Mouse (Mus musculus) urinary bladder, postnatal 25 days (tissue): Measurements from ENCODE around the gene Bbs1.
"Not testable (repeated sequence)": the region's sequence is repeated elsewhere in the genome, so short reads cannot be mapped to it uniquely, and the experiment has no call there.

Source experiments
- DNase-seq: peaks from one replicate; pipeline ENCODE4 v3.0.0; 2022; ENCODE audit warnings: low spot score

The Bbs1 gene

GRCm38 (mm10) chr19:4883961-4884360 lies 22.5 kb downstream of the Bbs1 start:
- DNase-seq, result no peak

GRCm38 (mm10) chr19:4879324-4879703 lies 27.1 kb downstream of the Bbs1 start:
- DNase-seq, result no peak

DNA sequence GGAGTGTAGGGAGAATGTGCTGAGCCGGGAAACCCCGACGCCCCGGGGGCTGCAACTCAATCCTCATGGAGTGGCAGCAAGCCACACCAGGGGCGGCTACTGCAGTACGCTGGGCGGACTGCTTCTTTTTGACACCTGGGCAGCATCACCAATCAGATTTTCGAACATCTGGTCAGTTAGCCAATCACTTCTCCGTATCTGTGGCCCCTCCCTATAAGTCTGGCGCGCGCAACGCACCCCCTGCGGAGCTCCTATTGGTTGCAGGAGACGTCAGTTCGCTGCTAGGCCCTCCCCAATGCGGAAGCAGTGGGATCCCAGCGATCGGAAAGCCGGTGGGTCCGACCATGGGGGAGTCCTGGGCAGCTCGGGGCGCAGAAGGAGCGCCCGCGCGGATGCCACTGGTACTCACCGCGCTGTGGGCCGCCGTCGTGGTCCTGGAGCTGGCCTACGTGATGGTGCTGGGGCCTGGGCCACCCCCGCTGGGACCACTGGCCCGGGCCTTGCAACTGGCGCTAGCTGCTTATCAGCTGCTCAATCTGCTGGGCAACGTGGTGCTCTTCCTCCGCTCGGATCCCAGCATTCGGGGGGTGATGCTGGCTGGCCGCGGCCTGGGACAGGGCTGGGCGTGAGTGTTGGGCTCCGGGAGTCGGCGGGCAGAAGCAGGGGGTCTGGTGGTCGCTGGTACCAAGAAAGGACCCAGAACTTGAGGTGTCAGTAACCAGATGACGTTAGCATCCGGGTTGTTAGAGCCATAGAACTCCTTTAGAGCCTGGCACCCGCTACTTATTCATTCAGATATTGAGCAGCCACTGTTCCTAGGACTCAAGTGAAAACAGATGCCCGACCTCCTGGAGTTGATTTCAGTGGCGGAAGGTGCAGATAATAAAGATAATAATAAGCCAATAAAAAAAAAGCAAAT lies 27.8 kb downstream of the Bbs1 start, which contains the start of gene Zdhhc24:
Zdhhc24 (plus strand) TSS at position 264 of the 919 bp plus-strand sequence.
- peak; percentile 96 for DNase-seq

- DNase-seq, result peak; percentile 15
These were observed 28.6 kb downstream of the Bbs1 start, which contains the start of gene Actn3 for GRCm38 (mm10) chr19:4877785-4878184. TSS of gene Actn3 (minus strand) at chr19:4877909.

DNA sequence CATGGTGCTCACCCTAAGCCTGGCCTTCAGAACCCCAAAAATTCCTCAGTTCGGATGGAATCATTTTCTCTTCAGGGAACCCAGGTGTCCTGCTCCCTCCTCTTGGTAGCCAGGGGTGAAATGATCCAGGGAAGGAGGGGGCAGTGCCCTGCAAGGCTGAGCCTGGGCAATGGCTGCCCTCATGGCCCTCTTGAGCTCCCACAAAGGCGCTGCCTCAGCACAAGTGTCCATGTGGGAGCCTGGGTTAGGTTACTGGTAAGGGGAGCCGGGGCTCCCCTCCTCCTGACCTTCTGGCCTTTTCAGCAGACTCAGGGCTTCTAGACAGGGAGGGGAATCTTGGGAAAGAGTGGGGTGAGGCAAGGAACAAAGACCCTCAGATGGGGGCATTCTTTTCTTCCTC lies 29.7 kb downstream of the Bbs1 start:
- DNase-seq, result no peak

- no peak for DNase-seq
These were observed 30.2 kb downstream of the Bbs1 start for GRCm38 (mm10) chr19:4876241-4876640.

DNA sequence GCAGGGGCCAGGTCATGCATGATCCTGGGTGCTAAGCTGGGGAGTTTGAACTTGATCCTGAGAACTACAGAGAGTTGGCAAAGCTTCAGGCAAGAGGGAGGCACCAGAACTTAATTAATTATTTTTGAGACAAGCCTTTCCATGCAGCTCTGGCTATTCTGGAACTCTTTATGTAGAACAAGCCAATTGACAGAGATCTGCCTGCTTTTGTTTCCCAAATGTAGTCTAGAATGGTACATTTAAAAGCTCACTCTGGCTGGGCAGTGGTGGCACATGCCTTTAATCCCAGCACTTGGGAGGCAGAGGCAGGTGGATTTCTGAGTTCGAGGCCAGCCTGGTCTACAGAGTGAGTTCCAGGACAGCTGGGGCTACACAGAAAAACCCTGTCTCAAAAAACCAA lies 31.8 kb downstream of the Bbs1 start:
- DNase-seq, result not testable (repeated sequence)

GRCm38 (mm10) chr19:4865147-4865546 lies 41.3 kb downstream of the Bbs1 start:
- DNase-seq, result no peak

GRCm38 (mm10) chr19:4863048-4863447 lies 43.4 kb downstream of the Bbs1 start:
- DNase-seq, result no peak

GRCm38 (mm10) chr19:4859081-4859480 lies 47.3 kb downstream of the Bbs1 start:
- no peak for DNase-seq

DNA sequence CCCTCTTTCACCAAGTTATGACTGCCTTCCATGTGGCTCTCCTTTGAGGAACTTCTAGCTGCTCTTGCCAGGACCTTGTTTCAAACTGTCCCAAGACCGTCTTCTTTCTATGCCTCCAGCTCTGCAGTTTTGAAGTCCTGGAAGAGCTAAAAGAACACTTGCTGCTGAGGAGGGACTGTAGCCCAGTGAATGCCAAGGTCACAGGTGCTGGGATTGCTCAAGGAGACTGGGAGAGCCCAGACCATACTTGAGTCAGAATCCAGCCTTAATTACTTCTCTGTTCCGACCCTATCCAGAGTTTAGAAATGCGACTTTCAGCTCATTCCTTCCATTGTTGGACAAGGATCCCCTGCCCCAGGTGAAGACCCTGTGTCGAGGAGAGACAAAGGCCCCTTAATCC lies 50.5 kb downstream of the Bbs1 start:
- no peak for DNase-seq

DNA sequence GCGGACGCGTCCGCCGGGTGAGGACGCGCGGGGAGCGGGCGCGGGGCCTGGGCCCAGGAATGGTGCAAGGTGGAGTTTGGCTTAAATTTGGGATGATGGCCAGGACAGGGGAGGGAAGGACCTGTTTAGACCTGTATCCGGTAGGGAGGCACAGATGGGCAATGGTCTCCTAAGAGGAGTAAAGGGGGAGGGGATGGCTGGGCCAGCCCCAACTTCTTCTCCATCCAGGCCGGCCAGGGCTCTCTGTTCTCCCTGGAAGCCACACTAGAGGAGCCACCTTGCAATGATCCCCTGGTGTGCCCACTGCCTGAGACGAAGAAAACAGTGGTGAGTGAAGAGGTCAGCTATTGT lies 51.0 kb downstream of the Bbs1 start:
- no peak for DNase-seq

DNA sequence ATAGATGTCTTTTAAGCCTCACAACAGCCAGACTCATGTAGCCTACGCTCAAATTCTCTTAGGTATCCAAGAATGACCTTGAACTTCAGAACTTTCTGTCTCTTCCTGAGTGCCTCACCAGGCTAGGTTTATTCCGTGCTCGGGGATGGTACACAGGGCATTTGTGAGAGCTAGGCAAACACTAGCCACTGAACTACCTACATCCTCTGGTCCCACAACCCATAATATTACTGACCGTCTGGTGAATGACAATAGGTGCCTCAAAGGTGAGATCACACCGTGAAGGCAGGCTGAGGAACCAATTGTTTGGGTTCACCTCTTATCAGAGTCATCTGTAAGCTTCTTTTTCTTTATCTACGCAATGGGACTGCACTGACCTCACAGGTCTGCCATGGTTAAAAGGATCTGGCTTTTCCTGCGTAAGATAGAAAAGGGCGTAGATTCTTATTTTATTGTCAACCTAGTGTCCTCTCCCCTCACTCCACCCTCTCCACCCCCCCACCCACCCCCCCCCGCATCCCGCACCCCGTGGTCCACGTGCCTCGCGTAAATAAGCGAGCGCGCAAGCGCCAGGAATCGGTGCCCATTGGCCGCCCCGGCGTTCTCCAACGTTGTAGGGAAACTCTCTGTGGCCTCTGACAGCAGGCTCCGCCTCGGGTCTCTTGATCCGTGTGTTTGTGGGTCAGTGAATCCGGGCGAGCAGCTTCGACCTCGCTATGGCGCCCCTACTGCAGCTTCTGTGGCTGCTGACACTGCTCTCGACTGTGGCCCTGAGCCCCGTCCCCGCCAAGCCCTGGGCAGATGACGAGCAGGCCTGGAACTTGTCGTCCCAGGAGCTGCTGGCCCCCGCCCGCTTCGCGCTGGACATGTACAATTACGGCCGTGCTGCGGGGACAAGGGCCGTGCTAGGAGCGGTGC lies 51.6 kb downstream of the Bbs1 start, which contains the start of gene Ctsf:
Ctsf (plus strand) TSS at position 579 of the 918 bp plus-strand sequence.
- peak; percentile 77 for DNase-seq

DNA sequence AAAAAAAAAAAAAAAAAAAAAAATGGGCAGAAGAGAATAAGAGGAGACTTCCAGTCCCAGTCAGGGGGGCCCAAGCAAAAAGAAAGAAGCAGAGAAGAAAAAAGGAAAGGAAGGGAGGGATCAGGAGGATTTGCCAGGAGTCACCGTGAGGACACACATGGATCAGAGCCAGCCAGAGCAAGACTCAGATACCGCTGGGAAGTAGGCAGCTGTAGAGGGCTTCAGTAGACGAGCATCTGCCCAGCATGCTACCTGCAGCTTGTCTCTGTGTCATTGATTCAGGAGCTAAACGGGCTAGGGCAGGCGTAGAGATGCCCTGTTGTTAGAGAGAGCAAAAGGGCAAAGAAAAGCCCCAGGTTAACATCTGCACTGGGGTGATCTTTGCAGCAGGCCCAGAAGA lies 56.1 kb downstream of the Bbs1 start:
- DNase-seq, result no peak

DNA sequence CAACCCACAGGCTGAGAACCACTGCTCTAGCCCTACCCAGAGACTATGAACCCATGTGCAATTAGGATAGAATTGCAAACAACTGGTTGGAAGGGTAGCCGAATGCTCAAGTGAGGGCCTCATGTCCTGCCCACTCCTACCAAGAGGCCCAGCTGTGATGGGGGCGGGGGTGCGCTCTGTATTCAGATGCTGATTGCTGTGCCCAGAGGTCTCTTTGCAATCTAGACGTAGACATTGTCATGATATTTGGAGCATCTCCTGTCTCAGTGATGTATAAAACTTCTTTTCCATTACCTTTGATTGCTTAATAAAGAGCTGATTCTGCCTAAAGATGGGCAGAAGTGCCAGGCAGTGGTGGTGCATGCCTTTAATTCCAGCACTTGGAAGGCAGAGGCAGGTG lies 56.6 kb downstream of the Bbs1 start:
- no peak for DNase-seq

DNA sequence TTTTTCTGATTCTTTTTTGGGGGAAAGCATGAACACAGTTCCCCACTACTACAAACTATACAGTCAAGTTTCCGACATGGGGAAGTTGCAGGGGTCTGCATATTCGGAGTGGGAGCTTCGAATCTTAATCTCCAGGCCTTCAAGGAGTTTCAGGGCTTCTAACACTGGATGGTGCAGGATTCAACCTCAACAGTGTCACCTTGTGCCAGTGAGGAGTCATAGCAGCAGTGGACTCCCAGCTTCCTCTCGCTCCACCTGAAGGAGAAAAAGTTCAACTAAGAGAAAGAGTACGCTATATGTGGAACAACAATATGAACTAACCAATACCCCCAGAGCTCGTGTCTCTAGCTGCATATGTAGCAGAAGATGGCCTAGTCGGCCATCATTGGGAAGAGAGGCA lies 58.9 kb downstream of the Bbs1 start:
- DNase-seq, result no peak

DNA sequence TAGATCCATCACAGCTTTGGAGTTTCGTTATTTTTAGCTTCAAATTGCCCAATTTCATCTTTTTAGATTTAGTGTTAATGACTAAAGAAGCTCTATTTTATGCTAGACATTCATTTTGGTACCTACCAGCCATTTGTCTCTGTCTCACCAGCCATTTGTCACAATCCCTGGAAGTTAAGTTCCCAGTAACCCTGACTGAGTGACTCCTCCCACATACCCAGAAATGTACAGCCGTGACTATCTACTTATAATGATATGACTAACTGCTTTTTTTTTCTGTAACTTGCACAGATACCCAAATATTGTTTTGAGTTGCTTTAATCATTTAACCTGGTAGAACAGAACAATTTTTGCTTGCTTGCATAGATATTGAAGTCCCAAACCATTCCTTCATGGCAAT lies 60.6 kb downstream of the Bbs1 start:
- no peak for DNase-seq

DNA sequence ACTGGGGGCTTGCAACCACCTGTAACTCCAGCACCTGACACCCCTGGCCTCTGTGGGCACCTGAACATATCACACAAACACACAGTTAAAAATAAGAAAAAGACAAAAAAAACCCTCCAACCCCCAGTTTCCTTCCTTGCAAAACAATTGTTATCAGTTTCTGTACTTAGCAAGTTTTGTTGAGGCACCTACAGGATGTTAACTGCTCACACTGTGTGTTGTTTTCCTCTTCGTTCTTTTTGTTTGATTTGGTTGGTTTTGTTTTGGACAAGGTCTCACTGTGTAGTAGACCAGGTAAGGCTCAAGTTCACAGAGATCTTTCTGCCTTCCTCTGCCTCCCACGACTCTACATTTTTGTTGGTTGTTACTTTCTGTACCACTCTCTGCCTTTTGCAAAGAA lies 63.8 kb downstream of the Bbs1 start:
- DNase-seq, result no peak

GRCm38 (mm10) chr19:4840848-4841247 lies 65.6 kb downstream of the Bbs1 start:
- no peak for DNase-seq

GRCm38 (mm10) chr19:4839149-4839548 lies 67.3 kb downstream of the Bbs1 start, which contains the start of the genes Ccs and Ccdc87:
TSS of gene Ccs (minus strand) at chr19:4839332.
TSS of gene Ccdc87 (plus strand) at chr19:4839366.
- DNase-seq, result peak; percentile 96

- DNase-seq, result no peak
These were observed 67.8 kb downstream of the Bbs1 start for GRCm38 (mm10) chr19:4838526-4839140.

- DNase-seq, result no peak
These were observed 69.4 kb downstream of the Bbs1 start for GRCm38 (mm10) chr19:4837049-4837448.
